Mouse (Mus musculus) lung, adult 2 months (tissue): ENCODE results near the gene Dexi. TPM values are rescaled to one million over a fixed set of nuclear protein-coding genes. Genes with fewer than 3 reads are reported as not detected.

ENCODE experiments used
- DNase-seq: peaks from one replicate; pipeline ENCODE4 v3.0.0; 2022
- H3K4me1 ChIP-seq: fragments of 200-500 bp; 2 replicates; pipeline ENCODE4 v1.6.1; 2011; ENCODE audit warnings: low read length; ENCODE audit not compliant: control insufficient read depth, insufficient read depth
- H3K4me3 ChIP-seq: fragments of 200-500 bp; replicated peaks from 2 replicates; pipeline ENCODE3; 2011; ENCODE audit warnings: low read depth, mild to moderate bottlenecking, control low read depth, low read length; ENCODE audit errors: extremely low read depth
- CTCF ChIP-seq: fragments of 200-500 bp; IDR thresholded peaks from 2 replicates; pipeline ENCODE4 v1.5.1; 2011; ENCODE audit warnings: mild to moderate bottlenecking, low read length, control low read depth; ENCODE audit not compliant: insufficient read depth
- POLR2A ChIP-seq: fragments of 200-500 bp; IDR thresholded peaks from 2 replicates; pipeline ENCODE4 v1.6.1; 2011; ENCODE audit warnings: low read depth, mild to moderate bottlenecking, control low read depth, low read length, borderline replicate concordance; ENCODE audit errors: extremely low read depth
- WGBS: fragments of 180-500 bp; shearing (Covaris S2); methylation state at CpG from one replicate; pipeline ENCODE4 v1.1.7; 2018; 5-methylcytosine and 5-hydroxymethylcytosine counted together
- polyA plus RNA-seq: library from polyadenylated mRNA; depleted of rRNA; stranded (reverse); fragments of >200 nt; gene quantifications from 2 replicates; pipeline ENCODE4 v1.2.3, GENCODE M21; 2012; rRNA removed

The Dexi gene
- polyA plus RNA-seq, 1 experiment = 56.1 TPM

DNA sequence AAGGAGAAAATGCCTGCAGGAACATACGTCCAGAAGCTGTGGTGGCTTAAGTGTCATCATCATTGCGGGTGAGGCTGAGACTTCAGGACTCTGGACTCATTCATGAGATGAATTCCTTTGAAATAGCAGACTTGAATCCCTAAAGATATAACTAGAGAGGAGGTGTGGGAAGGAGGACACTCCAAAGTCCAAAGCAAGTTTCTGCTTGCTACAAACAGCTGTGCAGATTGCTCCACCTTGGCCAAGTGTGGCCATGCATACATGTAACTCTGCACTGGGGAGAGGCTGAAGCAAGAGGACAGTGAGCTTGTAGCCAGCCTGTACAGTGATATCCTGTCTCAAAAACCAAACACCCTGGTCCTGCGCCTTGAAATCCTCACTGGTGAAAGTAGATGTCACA, 70.9 kb downstream of the Dexi start:
- 82% methylated on average over 3 of the region's 3 CpGs for WGBS
- no peak for TF ChIP-seq POLR2A
- no peak for TF ChIP-seq CTCF
- no peak for DNase-seq
- Histone ChIP-seq H3K4me1 (peaks cover 5% of the 10 kb centered on the region), H3K4me3 (no peak overlapping the region)

DNA sequence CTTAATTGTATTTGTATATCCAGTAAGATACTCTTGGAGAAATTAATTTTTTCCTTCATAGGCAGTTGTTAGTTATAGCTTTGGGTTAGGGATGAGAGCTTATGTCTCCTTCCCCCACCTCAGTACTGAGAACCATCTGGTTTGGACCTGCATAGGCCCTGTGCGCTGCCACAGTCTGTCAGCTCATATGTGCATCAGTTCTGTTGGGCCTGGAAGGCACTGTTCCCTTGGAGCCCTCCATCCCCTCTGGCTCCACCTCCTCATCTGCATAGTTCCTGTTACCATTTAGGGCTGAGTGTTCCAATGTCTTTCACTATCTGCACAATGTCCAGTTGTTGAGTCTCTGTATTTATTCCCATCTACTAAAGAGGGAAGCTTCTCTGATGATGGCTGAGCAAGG, 74.7 kb downstream of the Dexi start:
- WGBS = 73% methylated on average over 1 of the region's 1 CpGs
- TF ChIP-seq POLR2A = no peak
- TF ChIP-seq CTCF = no peak
- DNase-seq = no peak
- no peak overlapping the region for H3K4me3 ChIP-seq
- peaks cover 3% of the 10 kb centered on the region; the same call in 1 of the 2 replicates for H3K4me1 ChIP-seq

DNA sequence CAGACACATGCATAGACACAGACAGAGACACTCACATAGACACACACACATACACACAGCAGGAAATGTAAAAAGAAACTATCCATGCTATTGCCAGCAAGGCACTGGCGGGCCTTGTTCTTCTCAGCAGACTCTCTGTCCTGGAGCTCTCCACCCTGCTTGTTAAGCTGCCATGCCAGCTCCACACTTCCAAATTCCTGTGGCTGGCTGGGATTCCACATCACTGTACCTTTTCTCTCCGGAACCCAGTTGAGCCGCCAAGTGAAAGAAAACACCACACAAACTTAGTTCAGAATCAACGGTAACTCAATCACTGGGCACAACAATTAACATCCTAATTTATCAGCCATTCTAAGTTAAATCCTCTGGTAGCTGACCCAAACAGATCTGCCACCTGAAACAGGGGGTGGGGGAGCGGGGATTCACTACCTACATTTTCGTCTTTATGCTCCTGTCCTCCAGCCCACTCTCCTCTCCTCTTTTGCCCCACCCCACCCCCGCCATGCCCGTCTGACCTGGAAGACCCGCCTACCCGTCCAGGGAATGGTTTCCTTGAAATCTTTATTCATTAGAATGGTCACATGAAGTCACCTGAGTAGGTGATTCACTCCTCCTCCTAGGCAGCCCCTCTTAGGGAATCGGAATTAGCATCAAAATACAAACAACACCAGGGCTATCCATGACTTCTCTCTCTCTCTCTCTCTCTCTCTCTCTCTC, 75.3 kb downstream of the Dexi start:
- Histone ChIP-seq H3K4me1 (no peaks in the 10 kb centered on the region), H3K4me3 (no peak overlapping the region)
- 36% methylated on average over 11 of the region's 11 CpGs for WGBS
- DNase-seq = no peak
- TF ChIP-seq CTCF (no peak), POLR2A (no peak)

DNA sequence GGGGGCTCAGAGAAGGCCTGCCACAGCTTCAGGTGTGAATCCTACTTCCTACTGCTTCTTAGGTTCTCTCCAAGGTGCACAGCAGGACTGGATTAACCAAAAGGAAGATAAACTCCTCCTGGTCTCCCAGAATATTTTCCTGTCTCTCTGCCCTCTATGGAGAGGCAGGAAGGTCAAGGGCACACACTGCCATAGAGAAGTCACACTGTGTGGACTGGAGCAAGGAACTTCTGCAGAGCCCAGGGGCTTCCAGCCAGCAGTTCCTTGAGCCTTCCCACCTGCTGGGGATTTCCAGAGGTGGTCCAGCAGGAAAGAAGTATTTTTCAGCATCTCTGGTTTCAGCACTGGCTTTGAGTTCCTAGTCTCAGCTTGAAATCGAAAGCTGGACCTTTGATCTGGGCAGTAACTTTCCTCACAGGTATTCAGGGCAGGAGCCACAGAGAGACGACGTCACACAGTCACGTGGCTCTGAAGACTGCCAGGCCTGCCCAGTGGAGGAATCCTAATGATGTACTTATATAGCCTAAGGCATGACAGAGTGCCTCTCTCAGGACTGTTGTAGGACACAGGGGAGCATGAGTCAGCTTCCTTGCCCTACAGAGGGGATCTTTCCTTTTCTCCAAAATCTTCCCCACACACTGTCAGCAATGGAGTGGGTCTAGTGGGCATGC, 77.7 kb downstream of the Dexi start:
- Histone ChIP-seq H3K4me1 (no peaks in the 10 kb centered on the region), H3K4me3 (no peak overlapping the region)
- TF ChIP-seq CTCF = no peak
- TF ChIP-seq POLR2A = no peak
- 21% methylated on average over 4 of the region's 4 CpGs for WGBS
- DNase-seq = no peak

DNA sequence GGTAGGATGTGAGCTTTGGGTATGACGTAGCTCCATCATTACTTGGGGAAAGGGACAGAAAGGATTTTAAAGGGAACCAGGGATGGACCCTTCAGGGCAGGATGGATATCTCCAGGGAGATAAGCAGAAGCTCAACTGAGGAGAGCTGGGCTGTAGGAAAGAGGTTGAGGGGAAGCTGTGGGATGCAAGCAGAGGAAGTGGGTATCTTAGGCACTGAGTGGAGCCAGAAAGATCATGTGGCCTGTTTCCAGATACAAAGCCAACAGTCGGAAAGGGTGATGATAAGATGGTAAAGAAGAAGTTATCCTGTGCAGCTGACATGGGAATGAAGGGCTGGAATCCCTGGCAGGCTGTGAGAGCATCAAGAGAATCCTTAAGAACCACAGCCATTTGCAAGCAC, 81.7 kb downstream of the Dexi start:
- Histone ChIP-seq H3K4me1 (no peaks in the 10 kb centered on the region), H3K4me3 (no peak overlapping the region)
- 73% methylated on average over 2 of the region's 2 CpGs for WGBS
- no peak for DNase-seq
- TF ChIP-seq CTCF (no peak), POLR2A (no peak)

DNA sequence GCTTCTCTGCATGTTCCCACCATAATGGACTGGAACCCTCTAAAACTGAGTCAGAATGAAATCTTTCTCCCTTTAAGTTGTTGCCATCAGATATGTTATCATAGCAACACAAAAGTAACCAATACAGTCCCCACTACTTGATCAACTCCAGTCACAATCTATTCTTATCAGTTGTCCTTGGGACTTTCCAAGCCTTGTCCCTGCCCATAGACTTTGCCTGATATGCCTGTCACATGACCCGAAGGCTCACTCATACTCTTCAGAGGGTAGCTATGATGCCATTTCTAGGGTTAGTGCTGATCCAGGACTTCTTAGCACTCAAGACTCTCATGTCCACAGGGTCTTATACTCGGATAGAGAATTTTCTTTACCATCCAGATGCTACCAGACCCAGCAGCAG, 82.7 kb downstream of the Dexi start:
- Histone ChIP-seq H3K4me3 (no peak overlapping the region), H3K4me1 (peaks cover 1% of the 10 kb centered on the region; the same call in 1 of the 2 replicates)
- TF ChIP-seq CTCF = no peak
- TF ChIP-seq POLR2A = no peak
- WGBS = 69% methylated on average over 2 of the region's 2 CpGs
- DNase-seq = no peak

DNA sequence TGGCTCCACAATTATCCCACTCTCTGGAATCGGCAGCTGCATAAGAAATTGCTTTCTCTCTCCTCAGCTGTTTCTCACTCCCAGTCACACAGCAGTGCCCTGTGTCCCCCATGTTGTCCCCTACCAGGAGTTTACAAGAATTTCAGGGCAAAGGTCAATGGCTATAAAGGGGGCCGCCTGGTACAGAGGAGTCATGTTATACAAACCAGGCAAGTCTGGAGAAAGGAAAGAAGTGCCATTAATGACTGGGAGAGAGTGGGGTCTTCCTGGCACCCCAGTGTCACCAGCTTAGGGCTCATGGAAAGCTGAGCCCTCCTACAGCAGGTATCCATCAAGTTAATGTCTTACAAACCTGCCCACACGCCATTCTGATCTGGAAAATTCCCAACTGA, 88.3 kb downstream of the Dexi start:
- DNase-seq = no peak
- Histone ChIP-seq H3K4me1 (peaks cover 15% of the 10 kb centered on the region), H3K4me3 (no peak overlapping the region)
- TF ChIP-seq CTCF = no peak
- no peak for TF ChIP-seq POLR2A
- 76% methylated on average over 3 of the region's 3 CpGs for WGBS

DNA sequence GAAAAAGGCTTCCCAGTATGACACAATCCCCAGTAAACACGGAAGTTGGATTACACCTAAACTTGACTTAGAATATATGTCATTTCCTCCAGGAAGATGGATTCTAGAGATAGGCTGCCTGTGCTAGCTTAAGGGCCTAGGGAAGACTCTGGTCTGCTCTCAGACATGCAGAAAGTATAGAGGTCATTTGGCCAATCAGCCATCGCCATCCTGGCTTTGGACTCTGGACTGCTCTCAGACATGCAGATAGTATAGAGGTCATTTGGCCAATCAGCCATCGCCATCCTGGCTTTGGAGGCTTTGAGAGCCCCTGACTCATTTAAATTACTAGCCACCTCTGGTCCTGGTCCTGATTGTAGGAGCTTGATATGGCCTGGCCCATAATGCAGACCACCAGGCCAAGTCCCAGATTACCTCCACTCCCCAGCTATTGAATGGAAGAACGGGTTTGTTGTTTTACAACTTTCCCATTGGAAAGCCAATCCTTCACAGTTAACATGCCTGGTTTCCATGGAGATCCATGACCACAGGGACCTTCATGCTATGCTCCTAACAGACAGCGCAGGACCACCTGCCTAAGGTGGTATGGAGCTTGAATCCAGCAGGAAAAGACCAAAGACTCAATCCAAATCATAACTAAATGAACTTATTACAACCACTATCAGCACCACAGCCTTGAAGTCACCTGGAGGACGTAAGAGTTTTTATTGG, 88.8 kb downstream of the Dexi start:
- H3K4me1 ChIP-seq = peaks cover 15% of the 10 kb centered on the region
- H3K4me3 ChIP-seq = no peak overlapping the region
- TF ChIP-seq CTCF = no peak
- 83% methylated on average over 6 of the region's 6 CpGs for WGBS
- no peak for DNase-seq

Other genes with a start within 250 kb of the Dexi start
- gene Emp2, start 229.1 kb downstream of the Dexi start, polyA plus RNA-seq = 763 and 1,000 TPM in 2 replicates
- gene Tekt5, start 147.6 kb downstream of the Dexi start, polyA plus RNA-seq = 6.8 and 9.2 TPM in 2 replicates
- 25.9 and 31.0 TPM in 2 replicates for gene Nubp1, start 131.1 kb downstream of the Dexi start, polyA plus RNA-seq
- 0.63 and 1.2 TPM in 2 replicates for gene Tvp23a, start 95.7 kb downstream of the Dexi start, polyA plus RNA-seq
- gene Ciita, start 63.0 kb downstream of the Dexi start, polyA plus RNA-seq = 13.2 and 13.3 TPM in 2 replicates
- 12.7 and 18.3 TPM in 2 replicates for gene Clec16a, start 2.3 kb upstream of the Dexi start, polyA plus RNA-seq
- 8.8 and 11.6 TPM in 2 replicates for gene Socs1, start 242.5 kb upstream of the Dexi start, polyA plus RNA-seq
- 0.82 and 2.7 TPM in 2 replicates for gene Tnp2, start 245.6 kb upstream of the Dexi start, polyA plus RNA-seq
- gene Prm3, start 247.9 kb upstream of the Dexi start, polyA plus RNA-seq = not detected in 2 replicates